Mouse (Mus musculus) heart, adult 11 months (tissue): ENCODE measurements at regions not wholly inside any gene's neighbourhood (a gene's known extent, or its start where the extent isn't known, plus 50 kb on each side); places are given as distances from the start of the nearest gene placed in this dataset.

Experiments
- DNase-seq: peaks from one replicate; pipeline ENCODE4 v3.0.0; 2022

DNA sequence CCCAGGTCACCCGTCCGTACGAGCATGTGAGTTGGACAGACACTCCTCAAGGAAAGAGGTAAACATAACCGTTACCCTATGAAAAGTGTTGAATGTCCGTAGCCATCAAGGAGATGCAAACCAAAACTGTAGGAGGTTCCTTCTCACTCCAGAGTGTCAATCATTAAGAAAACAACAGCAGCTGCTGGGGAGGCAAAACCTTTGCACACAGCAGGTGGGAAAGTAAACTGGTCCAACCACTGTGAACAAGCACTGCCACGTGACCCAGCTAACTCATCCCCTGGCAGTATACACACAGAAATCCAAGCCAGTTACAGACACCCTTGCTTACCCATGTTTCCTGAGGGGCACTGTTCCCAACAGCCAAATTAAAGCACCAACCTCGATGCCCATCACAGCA, 54.7 kb upstream of the Irx5 start:
- DNase-seq, result no peak

- DNase-seq, result peak; percentile 64
Measured at GRCm38 (mm10) chr8:92301029-92301428, 56.4 kb upstream of the Irx5 start.

GRCm38 (mm10) chr8:92286841-92287811, 70.3 kb upstream of the Irx5 start:
- peak; percentile 84 for DNase-seq

DNA sequence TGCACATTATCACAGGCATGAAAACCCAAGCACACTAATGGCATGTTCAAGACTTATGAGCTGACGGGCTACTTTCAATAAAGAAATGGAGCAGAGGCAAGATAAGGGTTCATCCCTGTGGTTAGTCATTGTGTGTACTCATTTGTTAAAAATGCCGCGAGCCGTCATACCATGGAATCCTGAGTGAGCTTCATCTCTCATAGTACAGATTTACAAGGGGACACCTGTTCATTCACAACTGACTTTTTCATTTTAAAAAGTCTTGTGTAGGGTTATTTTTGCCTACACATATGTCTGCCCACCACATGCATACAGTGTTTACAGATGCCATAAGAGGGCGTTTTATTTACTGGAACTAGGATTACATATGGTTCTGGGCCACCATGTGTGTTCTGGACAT, 81.7 kb upstream of the Irx5 start:
- DNase-seq, result peak; percentile 49

GRCm38 (mm10) chr8:92272726-92273125, 84.7 kb upstream of the Irx5 start:
- no peak for DNase-seq

DNA sequence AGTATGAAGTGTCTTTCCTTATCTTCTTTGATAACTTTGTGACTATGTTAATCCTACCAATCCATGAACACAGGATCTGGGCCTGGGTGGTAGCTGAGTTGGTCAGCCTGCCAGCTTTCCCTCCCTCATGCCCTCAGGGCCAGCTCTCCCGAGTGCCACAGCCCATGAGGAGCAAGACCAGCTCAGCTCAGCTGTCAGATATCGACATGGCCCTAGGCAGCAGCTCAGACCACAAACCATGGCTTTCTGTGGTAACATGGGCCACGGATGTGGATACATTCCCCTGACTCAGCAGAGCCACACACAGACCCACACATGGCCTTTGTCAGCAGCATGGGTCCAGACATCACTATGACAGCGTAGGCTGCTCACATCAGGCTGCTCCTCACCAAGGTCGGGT, 85.4 kb upstream of the Irx5 start:
- peak; percentile 59 for DNase-seq

DNA sequence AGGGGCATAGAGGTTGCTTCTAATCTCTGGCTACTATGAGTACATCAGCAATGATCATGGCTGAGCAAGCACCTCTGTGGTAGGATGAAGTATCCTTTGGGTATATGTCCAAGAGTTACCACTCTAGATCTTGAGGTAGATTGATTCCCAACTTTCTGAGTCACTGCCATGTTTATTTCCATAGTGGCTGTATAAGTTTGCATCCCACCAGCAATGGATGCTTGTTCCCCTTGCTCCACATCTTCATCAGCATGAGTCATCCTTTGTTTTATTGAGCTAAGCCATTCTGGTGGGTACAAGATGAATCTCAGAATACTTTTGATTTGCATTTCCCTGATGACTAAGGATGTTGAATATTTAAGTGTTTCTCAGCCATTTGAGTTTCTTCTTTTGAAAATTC, 86.8 kb upstream of the Irx5 start:
- DNase-seq, result no peak

DNA sequence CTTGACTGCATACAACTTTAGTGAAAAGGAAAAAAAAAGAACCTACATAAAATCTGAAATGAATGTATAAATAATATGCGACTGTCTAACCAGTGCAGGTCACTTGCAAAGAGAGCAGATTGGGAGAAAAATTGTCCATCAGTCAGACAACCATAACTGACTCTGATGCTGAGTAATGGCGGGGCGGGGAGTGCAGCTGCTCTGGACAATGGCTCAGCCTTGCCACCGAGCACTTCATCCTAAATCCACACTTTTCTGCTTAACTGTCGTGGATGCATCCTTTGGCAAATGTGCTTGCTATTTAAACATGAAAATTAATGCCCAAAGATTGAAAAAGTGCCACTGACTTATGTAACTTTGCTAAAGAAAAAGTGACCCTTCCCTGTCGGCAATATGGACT, 90.0 kb upstream of the Irx5 start:
- DNase-seq, result no peak

GRCm38 (mm10) chr8:92260056-92260455, 97.4 kb upstream of the Irx5 start:
- DNase-seq, result peak; percentile 2

- DNase-seq, result no peak
Measured at GRCm38 (mm10) chr8:92258258-92258657, 99.2 kb upstream of the Irx5 start.

DNA sequence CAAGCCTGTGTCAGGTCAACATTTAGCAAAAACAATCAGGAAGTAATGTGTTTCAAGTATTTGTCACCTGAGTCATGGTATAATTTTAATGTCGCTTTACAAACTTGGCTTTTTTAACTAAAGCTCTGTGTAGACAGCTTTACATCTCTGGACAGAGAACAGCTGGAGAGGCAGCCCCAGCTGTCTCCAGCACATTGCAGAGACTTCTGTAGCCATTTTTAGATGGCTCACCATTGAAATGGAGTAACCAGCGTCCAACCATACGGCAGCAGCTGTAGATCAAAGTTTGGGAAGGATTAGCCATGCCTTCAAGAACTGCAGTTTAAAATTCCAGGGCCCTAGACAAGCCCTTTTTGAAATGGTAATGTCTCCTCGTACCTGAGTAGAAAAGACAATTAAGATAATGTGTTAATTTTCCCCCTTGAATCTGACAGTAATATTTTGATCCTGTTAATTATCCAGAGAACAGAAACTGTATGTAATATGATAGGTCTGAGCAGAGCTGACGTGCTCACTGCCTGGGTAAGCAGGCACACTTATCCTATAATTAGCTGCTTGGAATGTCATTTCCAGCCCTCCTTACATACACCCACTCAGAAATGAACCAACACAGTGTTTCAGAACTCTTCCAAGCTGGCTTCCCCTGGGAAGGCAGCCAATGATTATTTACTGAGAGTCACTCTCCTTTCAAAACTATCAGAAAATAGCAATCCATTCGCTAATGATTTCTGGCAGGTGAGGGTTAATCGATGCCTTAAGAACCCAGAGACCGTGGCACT, 104.6 kb upstream of the Irx5 start:
- DNase-seq, result no peak

- no peak for DNase-seq
Measured at GRCm38 (mm10) chr8:92246301-92246700, 111.1 kb upstream of the Irx5 start.

GRCm38 (mm10) chr8:92240686-92241275, 116.6 kb upstream of the Irx5 start:
- no peak for DNase-seq

DNA sequence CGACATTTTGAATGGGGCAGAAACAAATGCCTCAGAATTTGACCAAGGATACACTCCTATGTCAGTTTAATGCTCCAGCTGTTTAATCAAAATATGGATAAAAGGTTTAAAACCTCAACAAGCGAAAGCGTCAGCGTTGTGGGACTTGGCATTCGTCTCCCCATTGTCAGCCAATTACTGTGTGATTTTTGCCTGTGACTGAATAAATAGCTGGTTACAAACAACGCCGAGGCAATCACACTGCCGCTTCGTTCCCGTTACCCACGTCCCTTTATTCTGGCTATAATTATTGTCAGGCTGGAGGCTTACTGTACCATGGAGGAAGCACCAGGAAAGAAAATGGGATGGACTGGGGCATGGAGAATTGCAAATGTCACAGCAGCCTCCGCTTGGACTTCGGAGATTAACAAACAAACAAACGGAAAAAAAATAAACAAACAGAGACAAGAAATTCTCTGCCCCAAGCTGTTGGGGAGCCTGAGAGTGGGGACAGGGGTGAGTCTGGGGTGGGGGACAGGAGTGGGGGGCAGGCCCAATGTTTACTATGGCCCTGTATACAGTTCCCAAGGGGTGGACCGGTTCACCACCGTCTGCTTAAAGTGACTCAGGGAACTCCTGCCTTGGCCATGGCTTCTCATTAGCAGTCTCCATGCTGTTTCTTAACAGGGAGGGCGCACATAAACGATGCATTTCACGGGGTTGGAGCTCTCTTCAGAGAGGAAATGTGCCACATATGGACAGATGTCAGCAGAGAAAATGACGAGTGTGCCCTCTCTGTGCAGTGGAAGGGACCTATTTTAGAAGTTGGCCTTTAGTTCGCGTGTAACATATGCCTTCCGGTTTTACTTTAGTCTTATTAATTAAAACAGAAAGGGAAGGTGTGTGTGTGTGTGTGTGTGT, 125.8 kb upstream of the Irx5 start:
- no peak for DNase-seq

DNA sequence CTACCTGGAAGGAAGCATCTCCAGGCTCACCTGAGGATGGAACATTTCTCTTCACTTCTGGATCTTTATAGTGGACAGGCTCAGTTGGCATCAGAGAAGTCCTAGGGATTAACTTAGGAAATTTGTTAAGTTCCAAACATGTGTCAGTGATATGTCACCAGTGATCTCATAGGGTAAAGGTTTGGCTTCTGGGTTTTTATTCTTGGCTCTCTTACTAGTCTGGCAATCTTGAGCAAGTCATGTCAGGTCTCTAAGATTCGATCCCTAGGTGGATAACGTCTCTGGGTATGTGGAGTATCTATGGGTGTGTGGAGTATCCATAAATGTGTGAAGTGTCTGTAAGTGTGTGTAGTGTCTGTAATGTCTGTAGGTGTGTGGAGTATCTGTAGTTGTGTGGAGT, 127.9 kb upstream of the Irx5 start:
- no peak for DNase-seq

DNA sequence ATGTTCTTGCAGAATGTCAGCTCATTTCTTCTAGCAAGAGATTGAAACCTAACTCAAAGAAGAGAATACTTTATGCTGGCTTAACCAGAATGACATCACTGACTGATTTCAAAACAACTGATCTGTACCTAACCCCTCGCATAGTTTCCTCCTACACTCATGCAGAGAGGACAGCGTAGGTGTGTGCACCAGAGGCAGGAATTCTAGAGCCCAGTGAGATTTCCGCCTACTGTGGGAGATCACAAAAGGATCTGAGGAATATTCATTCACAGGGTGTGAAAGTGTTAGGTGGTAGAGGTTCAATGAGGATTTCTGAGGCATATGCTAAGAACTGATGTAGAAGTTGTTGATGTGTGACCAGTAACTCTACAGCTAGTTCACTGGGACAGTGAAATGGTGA, 132.5 kb upstream of the Irx5 start:
- DNase-seq, result no peak

DNA sequence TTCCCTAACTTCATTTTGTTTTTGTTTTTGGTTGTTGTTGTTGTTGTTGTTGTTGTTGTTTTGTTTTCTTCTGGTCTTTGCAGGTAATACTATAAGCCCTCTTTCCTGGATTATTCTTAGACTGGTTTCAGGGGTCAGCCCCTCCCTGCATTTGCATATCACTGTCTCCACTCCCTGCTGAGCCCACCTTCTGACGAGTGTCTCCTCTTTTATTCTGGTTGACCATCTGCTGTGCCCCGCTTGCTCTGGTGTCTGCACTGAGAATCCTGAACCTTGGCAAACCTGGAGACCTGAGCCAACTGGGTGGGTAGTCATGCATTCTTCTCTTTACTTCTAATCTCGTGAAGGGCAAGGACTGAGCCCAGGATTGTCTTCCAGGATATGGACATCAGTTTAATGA, 134.4 kb upstream of the Irx5 start:
- DNase-seq, result no peak

GRCm38 (mm10) chr8:92219181-92219890, 138.1 kb upstream of the Irx5 start:
- no peak for DNase-seq

DNA sequence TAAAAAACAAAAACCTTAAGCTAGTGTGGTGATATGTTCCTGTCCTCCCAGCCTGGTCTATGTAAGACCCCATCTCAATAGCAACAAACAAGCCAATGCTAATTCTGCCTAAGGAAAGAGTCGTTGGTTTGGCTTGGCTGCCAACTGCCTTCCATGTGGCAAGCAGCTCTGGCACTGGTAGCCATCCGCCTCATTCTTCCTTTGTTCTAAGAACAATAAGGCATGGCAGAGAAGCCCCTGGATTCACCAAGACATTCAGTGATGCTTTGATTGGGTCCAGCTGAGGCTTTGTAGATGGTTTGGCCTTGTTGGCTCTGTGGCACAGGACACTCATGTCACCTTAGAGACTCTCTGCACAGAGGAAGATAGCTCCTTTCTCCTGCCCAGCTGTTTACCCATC, 139.9 kb upstream of the Irx5 start:
- no peak for DNase-seq

GRCm38 (mm10) chr8:92216176-92216575, 141.2 kb upstream of the Irx5 start:
- no peak for DNase-seq

DNA sequence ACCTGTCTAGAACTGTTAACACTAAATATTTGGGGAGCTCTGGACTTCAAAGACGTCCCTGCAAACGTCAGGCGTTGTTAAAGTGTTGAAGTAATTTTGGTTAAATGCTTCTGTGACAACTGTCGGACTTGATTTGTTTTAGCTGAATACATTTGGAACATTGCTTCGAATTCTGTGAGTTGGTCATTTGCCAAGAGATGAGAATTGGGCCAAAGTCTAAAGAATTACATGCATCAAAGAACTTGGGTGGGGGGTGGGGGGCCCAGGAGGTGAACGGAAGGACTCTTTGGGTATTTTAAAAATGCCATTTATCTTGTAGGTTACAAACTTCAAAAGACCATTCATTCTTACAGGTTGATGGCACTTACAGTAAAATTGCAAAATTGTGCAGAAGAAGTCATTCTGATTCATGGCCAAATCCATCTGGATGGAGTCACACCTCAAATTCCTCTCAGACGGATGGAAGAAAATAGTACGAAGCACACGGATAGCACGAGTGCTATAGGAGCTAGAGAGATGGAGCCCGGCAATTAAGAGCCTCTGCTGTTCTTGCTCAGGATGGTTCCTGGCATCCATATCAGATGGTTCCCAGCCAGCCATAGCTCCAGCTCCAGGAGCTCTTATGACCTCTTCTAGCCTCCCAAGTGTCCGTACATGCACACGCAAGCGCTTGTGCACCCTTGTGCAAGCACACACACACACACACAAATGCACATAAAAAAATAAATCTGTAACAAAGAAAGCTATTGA, 144.5 kb upstream of the Irx5 start:
- DNase-seq, result no peak
